Mouse (Mus musculus) lung, embryonic 14.5 days (tissue): ENCODE measurements around the gene Iffo2. TPM values are rescaled to one million over a fixed set of nuclear protein-coding genes. Genes with fewer than 3 reads are reported as not detected.

Source experiments
- ATAC-seq: fragments of 200-750 bp; cut with Nextera tagmentation; 2 replicates; pipeline ENCODE4 v1.8.0; 2017; ENCODE audit warnings: mild to moderate bottlenecking, moderate TSS enrichment, moderate library complexity; ENCODE audit not compliant: insufficient read depth
- DNase-seq: peaks from one replicate; pipeline ENCODE4 v3.0.0-alpha.2; 2015
- H3K27ac ChIP-seq: fragments of 300-500 bp; sonication (generic); 2 replicates; pipeline ENCODE4 v1.5.1; 2014; ENCODE audit warnings: low read depth, mild to moderate bottlenecking, moderate library complexity
- H3K27me3 ChIP-seq: fragments of 300-500 bp; sonication (generic); 2 replicates; pipeline ENCODE4 v1.6.1; 2014; ENCODE audit warnings: low read length, control low read depth; ENCODE audit not compliant: insufficient read depth
- H3K36me3 ChIP-seq: fragments of 300-500 bp; sonication (generic); 2 replicates; pipeline ENCODE4 v1.6.1; 2014; ENCODE audit warnings: control low read depth; ENCODE audit not compliant: insufficient read depth
- H3K4me1 ChIP-seq: fragments of 300-500 bp; sonication (generic); 2 replicates; pipeline ENCODE4 v1.6.1; 2014; ENCODE audit warnings: antibody characterized with exemption, control low read depth; ENCODE audit not compliant: insufficient read depth
- H3K4me2 ChIP-seq: fragments of 300-500 bp; sonication (generic); 2 replicates; pipeline ENCODE4 v1.6.1; 2014; ENCODE audit warnings: mild to moderate bottlenecking
- H3K4me3 ChIP-seq: fragments of 300-500 bp; sonication (generic); 2 replicates; pipeline ENCODE4 v1.5.1; 2014; ENCODE audit warnings: low read depth, low read length
- H3K9ac ChIP-seq: fragments of 300-500 bp; sonication (generic); 2 replicates; pipeline ENCODE4 v1.6.1; 2014
- H3K9me3 ChIP-seq: fragments of 300-500 bp; sonication (generic); 2 replicates; pipeline ENCODE4 v1.6.1; 2016; ENCODE audit warnings: low read depth, low read length, control low read depth
- CTCF ChIP-seq: IDR thresholded peaks from 2 replicates; pipeline ENCODE4 v1.5.1; 2016; ENCODE audit warnings: antibody characterized with exemption, low read depth
- WGBS: fragments of 180-500 bp; shearing (Covaris S2); extraction: QIAGEN DNeasy Blood & Tissue Kit; methylation state at CpG from one replicate; pipeline ENCODE4 v1.1.7; 2014; 5-methylcytosine and 5-hydroxymethylcytosine counted together
- polyA plus RNA-seq: library from polyadenylated mRNA; unstranded; fragments of >200 nt; fragmentation: Nextera tagmentation; extraction: Ambion mirVana; gene quantifications from 2 replicates; pipeline ENCODE4 v1.2.1, GENCODE M21; 2014

Iffo2 gene
- polyA plus RNA-seq, 1 experiment from 2014 or later: 7.7 TPM

DNA sequence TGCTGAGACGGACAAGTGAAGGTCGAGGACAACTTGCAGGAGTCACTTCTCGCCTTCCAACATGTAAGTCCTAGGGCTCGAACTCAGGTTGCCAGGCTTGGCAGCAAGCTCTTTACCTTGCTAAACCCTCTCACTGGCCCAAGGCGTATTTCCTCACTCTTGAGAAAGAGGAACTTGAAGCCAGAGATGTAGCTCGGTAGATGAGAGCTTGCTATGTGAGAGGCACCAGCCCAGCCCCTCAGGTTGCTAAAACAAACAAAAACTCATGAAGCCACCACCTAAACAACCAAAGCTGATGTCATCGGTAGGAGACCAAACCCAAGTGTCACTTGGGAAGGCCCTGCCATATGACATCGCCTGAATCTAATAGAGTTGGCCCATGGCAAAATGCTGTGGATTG is 26.4 kb upstream of the Iffo2 start:
- Histone ChIP-seq H3K9ac (no peak overlapping the region), H3K27ac (no peak overlapping the region), H3K4me3 (no peak overlapping the region), H3K4me1 (no peaks in the 10 kb centered on the region), H3K4me2 (no peak overlapping the region), H3K9me3 (no peaks in the 10 kb centered on the region; the same call in 1 of the 2 replicates), H3K36me3 (no peaks in the 10 kb centered on the region), H3K27me3 (no peaks in the 10 kb centered on the region)
- TF ChIP-seq CTCF: no peak
- WGBS: 76% methylated on average over 8 of the region's 8 CpGs
- ATAC-seq (no peak), DNase-seq (no peak)

DNA sequence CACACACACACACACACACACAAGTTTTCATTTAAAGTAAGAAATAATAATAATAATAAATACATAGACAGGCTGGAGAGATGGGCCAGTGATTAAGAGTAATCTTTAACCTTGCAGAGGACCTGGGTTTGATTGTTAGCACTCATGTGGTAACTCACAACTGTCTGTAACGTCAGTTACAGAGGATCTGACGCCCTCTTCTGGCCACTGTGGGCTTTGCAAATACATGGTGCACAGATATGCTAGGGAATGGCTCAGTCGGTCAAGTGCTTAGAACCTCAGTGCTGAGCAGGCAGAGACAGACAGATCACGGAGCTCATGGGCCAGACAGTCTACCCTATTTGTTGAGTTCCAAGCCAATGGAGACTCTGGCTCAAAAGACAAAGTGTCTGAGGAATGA is 24.6 kb upstream of the Iffo2 start:
- H3K4me1 ChIP-seq: no peaks in the 10 kb centered on the region
- 71% methylated on average over 4 of the region's 4 CpGs for WGBS
- no peaks in the 10 kb centered on the region for H3K27me3 ChIP-seq
- ATAC-seq: no peak
- no peak overlapping the region for H3K27ac ChIP-seq
- no peaks in the 10 kb centered on the region for H3K36me3 ChIP-seq
- H3K9ac ChIP-seq: no peak overlapping the region
- no peaks in the 10 kb centered on the region; the same call in 1 of the 2 replicates for H3K9me3 ChIP-seq
- H3K4me2 ChIP-seq: no peak overlapping the region
- no peak for DNase-seq
- TF ChIP-seq CTCF: 0 out of 2 replicates have a peak, but pooled peaks have one; percentile 0
- no peak overlapping the region for H3K4me3 ChIP-seq

DNA sequence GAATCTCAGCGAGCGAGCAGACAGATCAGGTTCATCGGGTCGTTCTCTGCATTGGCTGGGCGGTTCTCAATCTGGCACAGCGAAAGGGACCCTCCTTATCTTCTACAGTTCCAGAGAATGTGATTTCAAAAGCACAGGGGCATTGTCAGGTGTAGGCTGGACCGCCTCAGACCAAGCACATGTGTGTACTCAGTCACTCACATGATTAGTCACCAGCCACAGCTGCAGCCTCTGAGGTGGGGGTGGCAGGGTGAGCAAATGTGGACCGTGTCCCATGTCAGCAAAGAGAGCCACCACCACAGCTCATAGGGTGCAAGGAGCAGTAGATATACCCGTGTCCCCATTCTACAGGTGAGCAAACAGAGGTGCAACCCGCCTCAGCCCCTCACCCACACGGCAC is 23.6 kb upstream of the Iffo2 start:
- Histone ChIP-seq H3K27ac (no peak overlapping the region), H3K4me3 (no peak overlapping the region), H3K36me3 (no peaks in the 10 kb centered on the region), H3K9me3 (no peaks in the 10 kb centered on the region; the same call in 1 of the 2 replicates), H3K4me2 (no peak overlapping the region), H3K27me3 (no peaks in the 10 kb centered on the region), H3K9ac (no peak overlapping the region), H3K4me1 (no peaks in the 10 kb centered on the region)
- 82% methylated on average over 11 of the region's 11 CpGs for WGBS
- ATAC-seq: no peak
- no peak for TF ChIP-seq CTCF
- no peak for DNase-seq

DNA sequence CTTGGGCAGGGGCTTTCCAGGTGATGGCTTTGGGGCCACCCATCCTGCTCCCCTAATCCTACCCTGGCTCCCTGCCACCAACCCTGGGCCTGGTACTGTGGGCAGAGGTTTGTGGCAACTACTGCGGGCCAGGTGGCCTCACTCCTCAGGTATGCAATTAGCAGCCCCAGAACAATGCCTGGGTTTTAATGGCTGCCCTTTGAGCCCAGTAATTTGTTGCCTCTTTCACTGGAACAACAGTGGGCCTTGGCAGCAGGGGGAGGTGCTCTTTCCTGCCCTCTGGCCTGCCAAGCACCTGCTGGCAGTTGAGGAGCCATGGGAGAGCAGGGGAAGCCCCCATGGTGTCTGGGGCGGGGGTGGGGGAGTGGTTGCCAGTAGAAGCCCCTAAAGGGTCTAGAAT is 21.3 kb upstream of the Iffo2 start:
- no peaks in the 10 kb centered on the region; the same call in 1 of the 2 replicates for H3K9me3 ChIP-seq
- no peaks in the 10 kb centered on the region for H3K4me1 ChIP-seq
- 57% methylated on average over 2 of the region's 2 CpGs for WGBS
- no peak overlapping the region for H3K4me3 ChIP-seq
- H3K9ac ChIP-seq: no peak overlapping the region
- ATAC-seq (no peak), DNase-seq (no peak)
- TF ChIP-seq CTCF: no peak
- H3K4me2 ChIP-seq: no peak overlapping the region
- no peak overlapping the region for H3K27ac ChIP-seq
- no peaks in the 10 kb centered on the region for H3K27me3 ChIP-seq
- H3K36me3 ChIP-seq: no peaks in the 10 kb centered on the region

DNA sequence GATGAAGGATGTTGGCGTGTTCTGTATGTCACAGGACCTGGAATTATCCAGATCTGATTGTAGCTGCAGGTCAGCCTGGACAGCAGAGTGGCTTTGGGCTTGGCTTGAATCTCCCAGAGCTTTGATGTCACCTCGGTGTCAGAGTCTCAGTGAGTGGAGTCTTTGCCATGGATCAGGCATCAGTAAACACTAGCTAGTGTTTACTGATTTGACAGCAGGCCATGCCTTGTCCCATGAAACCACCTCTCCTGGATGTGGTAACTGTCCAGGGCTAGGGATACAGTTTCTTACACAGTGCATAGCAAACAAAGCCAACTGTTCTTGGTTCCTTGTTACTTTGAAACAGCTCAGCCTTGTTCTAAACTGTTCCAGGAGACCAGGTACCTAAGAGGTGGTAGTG is 18.8 kb upstream of the Iffo2 start:
- H3K4me2 ChIP-seq: no peak overlapping the region
- H3K27me3 ChIP-seq: no peaks in the 10 kb centered on the region
- DNase-seq: no peak
- H3K4me3 ChIP-seq: no peak overlapping the region
- no peaks in the 10 kb centered on the region for H3K9me3 ChIP-seq
- no peak for TF ChIP-seq CTCF
- H3K9ac ChIP-seq: no peak overlapping the region
- H3K4me1 ChIP-seq: no peaks in the 10 kb centered on the region
- 68% methylated on average over 2 of the region's 2 CpGs for WGBS
- no peak for ATAC-seq
- no peaks in the 10 kb centered on the region for H3K36me3 ChIP-seq
- no peak overlapping the region for H3K27ac ChIP-seq

DNA sequence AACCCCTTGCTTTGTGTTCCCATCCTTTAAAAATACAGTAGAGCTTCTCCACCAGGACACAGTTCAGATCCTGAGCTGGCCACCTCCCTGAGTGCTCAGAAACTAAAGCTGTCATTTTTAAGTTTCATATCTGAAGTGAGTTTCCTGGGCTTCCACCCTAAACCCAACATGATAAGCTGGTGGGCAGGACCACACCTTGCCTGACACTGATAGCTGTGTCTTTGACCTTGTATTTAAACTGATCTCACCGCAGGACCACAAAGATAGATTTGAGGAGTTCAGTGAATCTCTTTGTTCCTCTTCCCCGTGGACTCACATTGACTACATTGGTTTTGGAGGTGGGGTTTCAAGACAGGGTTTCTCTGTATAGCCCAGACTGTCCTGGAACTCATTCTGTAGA is 17.4 kb upstream of the Iffo2 start:
- TF ChIP-seq CTCF: no peak
- no peak overlapping the region for H3K4me2 ChIP-seq
- H3K4me1 ChIP-seq: no peaks in the 10 kb centered on the region
- ATAC-seq (no peak), DNase-seq (no peak)
- H3K4me3 ChIP-seq: no peak overlapping the region
- no peaks in the 10 kb centered on the region for H3K27me3 ChIP-seq
- H3K9ac ChIP-seq: no peak overlapping the region
- no peak overlapping the region for H3K27ac ChIP-seq
- WGBS: 74% methylated on average over 2 of the region's 2 CpGs
- H3K36me3 ChIP-seq: no peaks in the 10 kb centered on the region
- H3K9me3 ChIP-seq: no peaks in the 10 kb centered on the region

DNA sequence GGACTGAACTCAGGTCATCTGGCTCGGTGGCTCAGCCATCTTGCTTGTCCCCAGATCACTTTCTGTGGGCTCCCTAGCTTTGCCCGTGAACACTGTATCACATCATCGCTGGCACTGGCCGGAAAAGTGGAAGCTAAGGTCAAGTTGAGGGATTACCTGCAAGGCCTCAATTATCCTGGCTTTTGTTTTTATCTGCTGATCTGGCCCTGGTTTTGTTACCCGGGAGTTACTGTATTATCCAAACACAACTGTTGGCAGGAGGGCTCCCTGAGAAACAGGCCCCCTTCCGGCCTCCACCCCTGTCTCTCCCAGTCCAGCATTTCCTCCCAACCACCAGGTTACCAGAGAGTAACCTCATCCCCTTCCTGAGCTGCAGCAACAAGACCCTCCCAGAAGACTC is 11.1 kb upstream of the Iffo2 start:
- no peak overlapping the region for H3K27ac ChIP-seq
- no peak for ATAC-seq
- DNase-seq: no peak
- no peaks in the 10 kb centered on the region for H3K36me3 ChIP-seq
- H3K9me3 ChIP-seq: no peaks in the 10 kb centered on the region
- H3K4me2 ChIP-seq: no peak overlapping the region
- H3K4me1 ChIP-seq: no peaks in the 10 kb centered on the region
- 59% methylated on average over 6 of the region's 6 CpGs for WGBS
- no peak overlapping the region for H3K4me3 ChIP-seq
- no peak for TF ChIP-seq CTCF
- no peak overlapping the region for H3K9ac ChIP-seq
- H3K27me3 ChIP-seq: no peaks in the 10 kb centered on the region

DNA sequence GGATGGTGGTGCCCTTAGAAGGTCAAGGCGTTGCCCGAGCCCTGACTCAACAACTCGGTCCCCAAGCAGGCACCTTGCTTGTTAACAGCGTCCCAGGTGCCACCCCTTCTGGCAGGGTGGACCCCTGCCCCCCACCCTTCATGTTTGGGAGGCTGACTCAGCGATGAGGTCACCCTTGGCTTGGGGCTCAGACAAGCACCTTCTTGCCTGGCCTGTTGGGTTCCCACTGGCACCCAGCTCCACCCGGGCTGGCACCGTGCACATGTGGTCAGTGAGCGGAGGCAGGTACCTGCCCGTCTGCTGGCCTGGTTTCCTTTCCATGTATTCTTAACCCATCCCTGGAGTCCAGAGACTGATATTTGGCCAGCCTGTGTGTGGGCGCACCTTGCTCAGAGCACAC is 8.4 kb upstream of the Iffo2 start:
- no peaks in the 10 kb centered on the region for H3K9me3 ChIP-seq
- H3K9ac ChIP-seq: no peak overlapping the region
- 83% methylated on average over 10 of the region's 10 CpGs for WGBS
- H3K4me2 ChIP-seq: no peak overlapping the region
- DNase-seq (no peak), ATAC-seq (no peak)
- no peaks in the 10 kb centered on the region for H3K4me1 ChIP-seq
- H3K4me3 ChIP-seq: no peak overlapping the region
- no peaks in the 10 kb centered on the region for H3K36me3 ChIP-seq
- H3K27me3 ChIP-seq: no peaks in the 10 kb centered on the region
- TF ChIP-seq CTCF: no peak
- H3K27ac ChIP-seq: no peak overlapping the region
